Mouse (Mus musculus) G1E-ER4 (cell line): ENCODE results near the gene Foxn3. TPM values are rescaled to one million over a fixed set of nuclear protein-coding genes. Genes with fewer than 3 reads are reported as not detected.

Source experiments
- GATA1 ChIP-seq: IDR thresholded peaks from one replicate; pipeline ENCODE4 v1.8.0; 2012; ENCODE audit warnings: low read length, inconsistent platforms
- polyA plus RNA-seq: library from polyadenylated mRNA; stranded (reverse); fragments of >175 nt; gene quantifications from 2 replicates; pipeline ENCODE4 v1.2.3, GENCODE M21; 2012

Gene Foxn3
- polyA plus RNA-seq, 1 experiment, result 14.0 TPM

GRCm38 (mm10) chr12:99163342-99163682 is 400.1 kb downstream of the Foxn3 start:
- no peak for TF ChIP-seq GATA1

- TF ChIP-seq GATA1, result no peak
Measured at GRCm38 (mm10) chr12:99162639-99163341, 400.6 kb downstream of the Foxn3 start.

- no peak for TF ChIP-seq GATA1
Measured at GRCm38 (mm10) chr12:99162188-99162587, 401.2 kb downstream of the Foxn3 start.

GRCm38 (mm10) chr12:99160061-99160460 is 403.3 kb downstream of the Foxn3 start:
- no peak for TF ChIP-seq GATA1

GRCm38 (mm10) chr12:99155904-99156303 is 407.5 kb downstream of the Foxn3 start:
- TF ChIP-seq GATA1, result no peak

- TF ChIP-seq GATA1, result no peak
Measured at GRCm38 (mm10) chr12:99154230-99154629, 409.2 kb downstream of the Foxn3 start.

GRCm38 (mm10) chr12:99153664-99154063 is 409.7 kb downstream of the Foxn3 start:
- TF ChIP-seq GATA1, result no peak

- TF ChIP-seq GATA1, result no peak
Measured at GRCm38 (mm10) chr12:99150126-99150525, 413.3 kb downstream of the Foxn3 start.

- TF ChIP-seq GATA1, result no peak
Measured at GRCm38 (mm10) chr12:99149193-99149592, 414.2 kb downstream of the Foxn3 start.
